Mouse (Mus musculus): Measurements from ENCODE around the gene Plcxd2.

Gene Plcxd2

GRCm38 (mm10) chr16:45942169-45942891, 67.7 kb downstream of the Plcxd2 start:
- in situ Hi-C loops (cut with MseI, MboI), result loop anchor here in 1 of 2 experiments (25.0 kb wide), 1 partner anchor 105 kb away; no protein-coding TSS in a partner anchor

GRCm38 (mm10) chr16:45940701-45941100, 69.3 kb downstream of the Plcxd2 start:
- in situ Hi-C loops (cut with MseI, MboI), result loop anchor here in 1 of 2 experiments (25.0 kb wide), 1 partner anchor 103 kb away; no protein-coding TSS in a partner anchor

- in situ Hi-C loops (cut with MseI, MboI), result loop anchor here in 1 of 2 experiments (25.0 kb wide), 1 partner anchor 102 kb away; no protein-coding TSS in a partner anchor
Observed at GRCm38 (mm10) chr16:45939436-45939835, 70.6 kb downstream of the Plcxd2 start.

- in situ Hi-C loops (cut with MseI, MboI), result loop anchor here in 1 of 2 experiments (25.0 kb wide), 1 partner anchor 100 kb away; no protein-coding TSS in a partner anchor
Observed at GRCm38 (mm10) chr16:45937381-45937780, 72.6 kb downstream of the Plcxd2 start.

- in situ Hi-C loops (cut with MseI, MboI), result loop anchor here in 1 of 2 experiments (25.0 kb wide), 1 partner anchor 99 kb away; no protein-coding TSS in a partner anchor
Observed at GRCm38 (mm10) chr16:45936521-45936920, 73.5 kb downstream of the Plcxd2 start.

- in situ Hi-C loops (cut with MseI, MboI), result loop anchor here in 1 of 2 experiments (25.0 kb wide), 1 partner anchor 99 kb away; no protein-coding TSS in a partner anchor
Observed at GRCm38 (mm10) chr16:45935956-45936483, 74.0 kb downstream of the Plcxd2 start.

- in situ Hi-C loops (cut with MseI, MboI), result loop anchor here in 1 of 2 experiments (25.0 kb wide), 1 partner anchor 98 kb away; no protein-coding TSS in a partner anchor
Observed at GRCm38 (mm10) chr16:45934721-45935407, 75.2 kb downstream of the Plcxd2 start.

- in situ Hi-C loops (cut with MseI, MboI), result loop anchor here in 1 of 2 experiments (25.0 kb wide), 1 partner anchor 93 kb away; no protein-coding TSS in a partner anchor
Observed at GRCm38 (mm10) chr16:45930308-45930707, 79.7 kb downstream of the Plcxd2 start.

- in situ Hi-C loops (cut with MseI, MboI), result loop anchor here in 1 of 2 experiments (25.0 kb wide), 1 partner anchor 91 kb away; no protein-coding TSS in a partner anchor
Observed at GRCm38 (mm10) chr16:45928090-45928489, 81.9 kb downstream of the Plcxd2 start.

- in situ Hi-C loops (cut with MseI, MboI), result loop anchor here in 1 of 2 experiments (25.0 kb wide), 1 partner anchor 90 kb away; no protein-coding TSS in a partner anchor
Observed at GRCm38 (mm10) chr16:45927601-45928000, 82.4 kb downstream of the Plcxd2 start.

GRCm38 (mm10) chr16:45926875-45927274, 83.1 kb downstream of the Plcxd2 start:
- in situ Hi-C loops (cut with MseI, MboI), result loop anchor here in 1 of 2 experiments (25.0 kb wide), 1 partner anchor 90 kb away; no protein-coding TSS in a partner anchor

GRCm38 (mm10) chr16:45923731-45924424, 86.1 kb downstream of the Plcxd2 start:
- in situ Hi-C loops (cut with MseI, MboI), result no loop called here

- in situ Hi-C loops (cut with MseI, MboI), result no loop called here
Observed at GRCm38 (mm10) chr16:45922546-45923229, 87.3 kb downstream of the Plcxd2 start.

- in situ Hi-C loops (cut with MseI, MboI), result no loop called here
Observed at GRCm38 (mm10) chr16:45919572-45919971, 90.4 kb downstream of the Plcxd2 start.
